8 mouse cellular contexts compared by ENCODE assay signal in the genomic region with DNA sequence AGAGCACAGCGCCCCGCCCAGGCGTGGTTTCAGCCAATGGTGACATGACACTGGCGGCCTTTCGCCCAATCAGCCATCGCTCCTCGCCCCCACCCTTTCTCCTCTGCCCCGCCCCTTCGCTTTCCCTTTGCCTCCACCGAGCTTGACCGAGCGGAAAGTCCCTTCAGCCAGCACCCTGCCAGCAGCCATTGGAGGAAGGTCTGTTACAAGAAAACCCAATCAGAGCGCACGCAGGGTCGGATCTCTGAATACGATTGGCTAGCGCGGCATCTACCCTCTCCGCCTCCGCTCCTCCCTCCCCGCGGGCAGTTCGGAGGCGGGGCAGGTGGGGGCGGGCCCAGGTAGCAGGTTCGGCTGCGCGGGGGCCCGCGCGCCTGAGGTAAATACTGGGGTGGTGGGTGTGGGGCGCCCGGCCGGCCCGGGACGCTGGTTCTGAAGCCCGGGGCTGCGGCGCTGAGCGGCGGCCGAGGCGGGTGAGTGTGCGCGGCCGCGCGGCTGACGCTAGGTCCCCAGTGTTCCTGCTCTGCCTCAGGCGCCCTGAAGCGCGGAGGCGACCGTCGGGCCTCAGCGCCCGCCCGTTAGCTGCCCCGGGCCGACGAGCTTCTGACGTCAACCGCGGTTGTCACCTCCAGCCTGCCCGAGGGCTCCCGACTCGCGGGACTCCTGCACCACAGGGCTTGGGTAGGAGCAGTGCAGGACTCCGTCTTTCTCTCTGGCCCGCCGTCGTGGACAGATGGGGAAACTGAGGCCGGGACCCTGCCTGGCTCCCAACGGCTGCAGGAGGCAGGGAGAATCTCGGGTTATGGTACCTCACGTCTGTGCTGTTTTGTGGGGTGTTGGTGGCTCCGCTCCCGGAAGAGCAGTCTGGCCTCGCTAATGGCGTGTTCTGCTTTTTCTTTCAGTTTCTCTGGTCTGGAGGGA. TPM values are rescaled to one million over a fixed set of nuclear protein-coding genes. Genes with fewer than 3 reads are reported as not detected.
DNase-seq lines count a peak whose midpoint lies in the region; ATAC-seq lines count a peak whose summit lies in the region.

TSS of gene Cyld (plus strand) at position 308 of the 921 bp plus-strand sequence.

- peak within 1 kb of the TSS; percentile 86 for H3K4me3 ChIP-seq in brown adipose tissue, adult 24 weeks (ENCODE audit: insufficient read depth, low read depth, low read length)
- H3K4me3 ChIP-seq in heart, embryonic 13.5 days, result peak within 1 kb of the TSS; percentile 90
- H3K4me3 ChIP-seq in liver, embryonic 12.5 days, result peak within 1 kb of the TSS; percentile 90
- H3K4me3 ChIP-seq in stomach, embryonic 15.5 days (replicated peaks), result peak within 1 kb of the TSS; percentile 98

- H3K36me3 ChIP-seq in heart, embryonic 13.5 days, result no peaks in the 10 kb centered on the region
- H3K36me3 ChIP-seq in liver, embryonic 12.5 days, result no peaks in the 10 kb centered on the region
- H3K36me3 ChIP-seq in stomach, embryonic 15.5 days, result no peaks in the 10 kb centered on the region

- peak; percentile 99 for DNase-seq in CD4-positive, CD25-positive, alpha-beta regulatory T cell, adult 2 months (ENCODE audit: low read depth, low spot score)
- DNase-seq in fat pad, adult 2 months (ENCODE audit: extremely low read depth, low read depth, low spot score), result peak; percentile 95
- DNase-seq in kidney, postnatal 10 days, result peak; percentile 99
- peak; percentile 98 for DNase-seq in natural killer cell, adult 2 months (ENCODE audit: low spot score in 2 of 2)

- peak within 1 kb of the TSS; percentile 95 for H3K9ac ChIP-seq in heart, embryonic 13.5 days
- peak within 1 kb of the TSS; percentile 84 for H3K9ac ChIP-seq in liver, embryonic 12.5 days
- peak within 1 kb of the TSS; percentile 97 for H3K9ac ChIP-seq in stomach, embryonic 15.5 days

- H3K27ac ChIP-seq in brown adipose tissue, adult 24 weeks (replicated peaks; ENCODE audit: low read depth, low read length), result peak within 1 kb of the TSS; percentile 55
- peak within 1 kb of the TSS; percentile 74 for H3K27ac ChIP-seq in heart, embryonic 13.5 days (replicated peaks)
- peak within 1 kb of the TSS; percentile 67 for H3K27ac ChIP-seq in liver, embryonic 12.5 days
- H3K27ac ChIP-seq in stomach, embryonic 15.5 days, result peak within 1 kb of the TSS; percentile 82

- peaks cover under 1% of the 10 kb centered on the region for H3K4me1 ChIP-seq in brown adipose tissue, adult 24 weeks (ENCODE audit: control insufficient read depth, insufficient read depth, insufficient read length, low read length)
- H3K4me1 ChIP-seq in heart, embryonic 13.5 days, result peaks cover 16% of the 10 kb centered on the region
- H3K4me1 ChIP-seq in liver, embryonic 12.5 days, result peaks cover 26% of the 10 kb centered on the region
- peaks cover 10% of the 10 kb centered on the region for H3K4me1 ChIP-seq in stomach, embryonic 15.5 days

- under 1% methylated on average over 79 of the region's 80 CpGs for WGBS in heart, embryonic 13.5 days
- under 1% methylated on average over 69 of the region's 80 CpGs for WGBS in liver, embryonic 12.5 days (ENCODE audit: insufficient replicate concordance)
- under 1% methylated on average over 74 of the region's 80 CpGs for WGBS in stomach, embryonic 15.5 days

- no peaks in the 10 kb centered on the region for H3K9me3 ChIP-seq in heart, embryonic 13.5 days
- no peaks in the 10 kb centered on the region for H3K9me3 ChIP-seq in liver, embryonic 12.5 days (replicated peaks)
- H3K9me3 ChIP-seq in stomach, embryonic 15.5 days, result no peaks in the 10 kb centered on the region

- ATAC-seq in heart, embryonic 13.5 days (ENCODE audit: extremely low read depth, insufficient number of reproducible peaks, low FRiP score, low TSS enrichment), result peak; percentile 99
- ATAC-seq in liver, embryonic 12.5 days, result peak; percentile 97
- peak; percentile 99 for ATAC-seq in stomach, embryonic 15.5 days (ENCODE audit: insufficient read depth, low FRiP score, low read depth)

- H3K27me3 ChIP-seq in heart, embryonic 13.5 days (replicated peaks), result no peaks in the 10 kb centered on the region; the same call in 1 of the 2 replicates
- peaks cover under 1% of the 10 kb centered on the region; the same call in 1 of the 2 replicates for H3K27me3 ChIP-seq in liver, embryonic 12.5 days (replicated peaks)
- H3K27me3 ChIP-seq in stomach, embryonic 15.5 days (replicated peaks), result no peaks in the 10 kb centered on the region

- H3K4me2 ChIP-seq in heart, embryonic 13.5 days, result peak within 1 kb of the TSS; percentile 89
- H3K4me2 ChIP-seq in liver, embryonic 12.5 days, result peak within 1 kb of the TSS; percentile 90
- H3K4me2 ChIP-seq in stomach, embryonic 15.5 days, result peak within 1 kb of the TSS; percentile 75

RNA-seq across cellular contexts. Expression of gene Cyld, which starts in this region (rescaled TPM):
- 8.1 and 8.9 TPM in 2 replicates for polyA plus RNA-seq in brown adipose tissue, adult 24 weeks (2012; ENCODE audit: insufficient read depth, insufficient read length, missing spikeins)
- polyA plus RNA-seq in heart, embryonic 13.5 days (2015; fragmentation: Nextera tagmentation; extraction: Ambion mirVana), result 8.1 and 8.8 TPM in 2 replicates
- polyA plus RNA-seq in liver, embryonic 12.5 days (2016; fragmentation: Nextera tagmentation; extraction: Ambion mirVana), result 7.7 and 8.2 TPM in 2 replicates
- 13.7 and 14.1 TPM in 2 replicates for polyA plus RNA-seq in stomach, embryonic 15.5 days (2015; fragmentation: Nextera tagmentation; extraction: Ambion mirVana)

Comparison
In these comparisons a context has a peak if more than half of its experiments do, and no peak if none do; other contexts are left out.
1. Peak in every context shown above with its lines: DNase-seq, ATAC-seq, H3K4me3 ChIP-seq and H3K27ac ChIP-seq.